Mouse (Mus musculus): Measurements from ENCODE around the gene Ccdc30.

GRCm38 (mm10) chr4:119389184-119389583 is 26.1 kb downstream of the Ccdc30 start:
- TF ChIP-seq POLR2A (IDR thresholded peaks at IDR 0.05; ENCODE audit: control insufficient read depth, low read depth, low read length) (no peak), CTCF (IDR thresholded peaks at IDR 0.05; ENCODE audit: control insufficient read depth, insufficient read depth, insufficient replicate concordance, low read depth, low read length) (no peak)
